Mouse (Mus musculus): Measurements from ENCODE around the gene Mcrip2. TPM values are rescaled to one million over a fixed set of nuclear protein-coding genes. Genes with fewer than 3 reads are reported as not detected.
A peak's percentile ranks its signal among the peaks of the same experiment; 100 is the strongest.

Gene Mcrip2
- polyA plus RNA-seq (2012; rRNA removed), result 28.2 and 28.8 TPM in 2 replicates

DNA sequence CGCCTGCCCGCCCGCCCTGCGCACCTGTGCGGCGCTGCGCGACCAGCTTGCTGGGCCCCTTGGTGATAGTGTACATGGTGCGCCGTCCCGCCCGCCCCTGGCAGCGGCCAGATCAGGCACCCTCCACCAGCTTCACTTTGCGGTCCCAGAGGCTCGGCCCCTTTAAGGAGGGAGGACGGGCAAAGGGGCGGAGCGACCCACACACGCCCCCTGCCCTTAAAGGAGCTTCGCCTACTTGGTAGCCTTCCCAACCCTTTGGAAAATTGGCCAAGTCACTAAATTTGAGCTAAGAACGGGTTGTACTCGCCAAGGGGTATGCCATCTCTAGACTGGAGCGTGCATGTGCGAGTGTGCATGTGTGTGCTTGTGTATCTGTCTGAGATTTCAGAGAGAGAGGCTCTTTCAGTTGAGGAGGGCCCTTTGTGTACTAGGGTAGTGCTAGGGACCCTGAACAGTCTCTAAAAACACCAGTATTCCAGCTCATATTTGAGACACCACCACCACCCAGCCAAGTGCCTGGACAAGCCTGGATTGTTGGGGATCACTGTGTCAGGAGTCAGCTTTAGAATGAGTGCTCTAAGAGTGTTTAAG, at the start of gene Mcrip2:
Gene Mcrip2 (minus strand): TSS at position 164 of the 591 bp plus-strand sequence.
- TF ChIP-seq CTCF (IDR thresholded peaks at IDR 0.05; ENCODE audit: control insufficient read depth, insufficient read depth, insufficient replicate concordance, low read depth, low read length), result no peak
- TF ChIP-seq POLR2A (IDR thresholded peaks at IDR 0.05; ENCODE audit: control insufficient read depth, low read depth, low read length), result peak; percentile 43; the same call in 1 of the 2 replicates
- peak within 1 kb of the TSS; percentile 73 for H3K27ac ChIP-seq (ENCODE audit: control insufficient read depth, insufficient read depth, low read depth, low read length)
- H3K4me3 ChIP-seq (ENCODE audit: control insufficient read depth, low read depth, low read length), result peak within 1 kb of the TSS; percentile 80
- peaks cover 12% of the 10 kb centered on the region for H3K4me1 ChIP-seq (ENCODE audit: control insufficient read depth, insufficient read depth, low read length)
- H3K36me3 ChIP-seq (ENCODE audit: control insufficient read depth, insufficient read depth, low read length), result no peaks in the 10 kb centered on the region
- no peaks in the 10 kb centered on the region for H3K27me3 ChIP-seq (ENCODE audit: control insufficient read depth, insufficient read depth, low read length)

DNA sequence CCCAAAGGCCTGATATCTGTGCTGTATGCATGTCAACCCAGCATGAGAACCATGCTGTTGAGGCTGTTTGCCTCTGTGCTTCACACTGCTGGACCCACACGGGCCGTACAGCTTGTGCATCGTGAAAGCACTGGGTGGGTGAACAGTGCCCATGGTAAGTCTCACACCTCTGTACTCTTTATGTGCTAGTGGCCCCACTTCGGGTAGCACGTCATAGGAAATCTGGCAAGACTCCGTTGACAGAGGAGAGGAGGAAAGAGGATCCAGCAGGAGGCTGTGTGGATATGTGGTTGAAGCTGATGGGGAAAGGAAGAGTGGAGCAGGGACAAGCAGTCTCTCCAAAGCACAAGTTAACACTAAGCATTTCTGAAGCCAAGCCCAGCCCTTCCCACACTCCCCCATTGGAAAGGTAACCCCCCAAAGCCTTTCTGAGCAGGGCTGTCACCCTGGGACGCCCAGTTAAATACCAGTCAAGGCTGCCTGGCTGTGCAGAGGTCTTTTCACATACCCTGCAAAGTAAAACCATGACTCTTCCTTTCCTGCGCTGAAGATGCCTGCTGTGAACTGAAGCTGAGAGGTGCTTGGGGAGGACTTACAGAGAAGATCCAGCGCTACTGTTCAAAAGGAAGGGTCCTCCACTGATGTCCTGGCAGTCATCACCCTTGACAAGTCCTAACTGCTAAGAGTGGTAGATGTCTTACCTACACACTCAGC, 49.6 kb upstream of the Mcrip2 start:
- no peaks in the 10 kb centered on the region for H3K27me3 ChIP-seq (ENCODE audit: control insufficient read depth, insufficient read depth, low read length)
- no peak overlapping the region; the same call in 1 of the 2 replicates for H3K27ac ChIP-seq (ENCODE audit: control insufficient read depth, insufficient read depth, low read depth, low read length)
- H3K36me3 ChIP-seq (ENCODE audit: control insufficient read depth, insufficient read depth, low read length), result no peaks in the 10 kb centered on the region; the same call in 1 of the 2 replicates

DNA sequence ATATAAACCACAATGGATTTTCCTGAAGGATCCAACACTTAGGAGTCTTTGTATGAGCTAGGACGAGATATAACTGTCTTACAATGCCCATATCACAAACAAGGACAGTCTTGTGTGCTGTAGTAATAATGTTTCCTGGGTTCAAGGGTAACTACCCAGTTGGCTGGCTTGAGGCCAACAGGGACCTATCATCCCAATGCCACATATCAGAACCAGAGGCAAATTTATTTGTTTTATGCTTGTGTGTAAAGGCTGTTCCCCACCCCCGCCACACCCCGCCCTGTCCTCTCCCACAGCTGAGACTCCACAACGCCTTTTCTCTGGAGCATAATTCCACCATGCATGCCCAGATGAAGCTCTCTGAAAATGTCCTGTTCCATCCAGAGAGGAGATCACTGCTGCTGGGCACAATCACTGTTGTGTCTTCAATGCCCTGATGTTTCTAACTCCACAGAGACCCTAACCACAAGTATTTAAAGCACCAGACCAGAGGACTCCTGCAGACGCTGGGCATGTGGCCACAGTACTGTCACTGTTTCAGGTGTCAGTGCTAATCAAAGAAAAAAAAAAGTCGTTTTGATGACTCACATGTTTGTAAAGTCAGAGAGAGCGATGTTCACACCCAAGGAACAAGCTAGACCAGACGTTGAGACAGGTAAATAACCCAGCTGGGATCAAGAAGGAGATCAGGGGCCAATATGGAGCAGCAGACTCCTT, 48.5 kb upstream of the Mcrip2 start:
- Histone ChIP-seq H3K27ac (ENCODE audit: control insufficient read depth, insufficient read depth, low read depth, low read length) (peak overlapping the region; percentile 41; the same call in 1 of the 2 replicates), H3K4me1 (ENCODE audit: control insufficient read depth, insufficient read depth, low read length) (peaks cover 9% of the 10 kb centered on the region), H3K36me3 (ENCODE audit: control insufficient read depth, insufficient read depth, low read length) (no peaks in the 10 kb centered on the region; the same call in 1 of the 2 replicates), H3K27me3 (ENCODE audit: control insufficient read depth, insufficient read depth, low read length) (no peaks in the 10 kb centered on the region), H3K4me3 (ENCODE audit: control insufficient read depth, low read depth, low read length) (no peak overlapping the region)
- TF ChIP-seq POLR2A (IDR thresholded peaks at IDR 0.05; ENCODE audit: control insufficient read depth, low read depth, low read length), result no peak
- TF ChIP-seq CTCF (IDR thresholded peaks at IDR 0.05; ENCODE audit: control insufficient read depth, insufficient read depth, insufficient replicate concordance, low read depth, low read length), result no peak

More for the DNA sequence above, 49.6 kb upstream of the Mcrip2 start:
- H3K4me3 ChIP-seq (ENCODE audit: control insufficient read depth, low read depth, low read length), result peak overlapping the region; percentile 89; the same call in 1 of the 2 replicates
- peaks cover 9% of the 10 kb centered on the region for H3K4me1 ChIP-seq (ENCODE audit: control insufficient read depth, insufficient read depth, low read length)
- no peak for TF ChIP-seq POLR2A (IDR thresholded peaks at IDR 0.05; ENCODE audit: control insufficient read depth, low read depth, low read length)
- no peak for TF ChIP-seq CTCF (IDR thresholded peaks at IDR 0.05; ENCODE audit: control insufficient read depth, insufficient read depth, insufficient replicate concordance, low read depth, low read length)

DNA sequence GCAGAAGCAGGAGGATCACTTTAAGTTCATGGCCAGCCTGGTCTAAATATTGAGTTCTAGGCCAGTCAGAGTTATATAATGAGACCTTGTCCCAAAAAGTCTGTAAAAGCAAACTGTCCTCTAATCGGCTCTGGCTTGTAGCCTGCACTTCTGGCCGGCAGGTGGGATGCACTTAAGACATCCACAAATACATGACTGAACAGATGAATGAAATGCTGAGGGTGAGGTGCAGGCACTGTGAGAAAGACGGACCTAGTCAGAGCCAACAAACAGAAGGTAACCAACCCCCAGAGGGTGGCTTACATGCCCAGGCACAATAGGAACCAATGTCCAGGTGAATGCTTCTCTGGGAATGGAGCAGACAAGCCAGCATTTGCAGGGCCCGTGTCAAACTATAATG, 45.7 kb upstream of the Mcrip2 start:
- Histone ChIP-seq H3K4me1 (ENCODE audit: control insufficient read depth, insufficient read depth, low read length) (peaks cover 9% of the 10 kb centered on the region), H3K27me3 (ENCODE audit: control insufficient read depth, insufficient read depth, low read length) (no peaks in the 10 kb centered on the region), H3K36me3 (ENCODE audit: control insufficient read depth, insufficient read depth, low read length) (no peaks in the 10 kb centered on the region; the same call in 1 of the 2 replicates), H3K4me3 (ENCODE audit: control insufficient read depth, low read depth, low read length) (no peak overlapping the region), H3K27ac (ENCODE audit: control insufficient read depth, insufficient read depth, low read depth, low read length) (peak overlapping the region; percentile 43)
- TF ChIP-seq POLR2A (IDR thresholded peaks at IDR 0.05; ENCODE audit: control insufficient read depth, low read depth, low read length), result no peak
- no peak for TF ChIP-seq CTCF (IDR thresholded peaks at IDR 0.05; ENCODE audit: control insufficient read depth, insufficient read depth, insufficient replicate concordance, low read depth, low read length)

DNA sequence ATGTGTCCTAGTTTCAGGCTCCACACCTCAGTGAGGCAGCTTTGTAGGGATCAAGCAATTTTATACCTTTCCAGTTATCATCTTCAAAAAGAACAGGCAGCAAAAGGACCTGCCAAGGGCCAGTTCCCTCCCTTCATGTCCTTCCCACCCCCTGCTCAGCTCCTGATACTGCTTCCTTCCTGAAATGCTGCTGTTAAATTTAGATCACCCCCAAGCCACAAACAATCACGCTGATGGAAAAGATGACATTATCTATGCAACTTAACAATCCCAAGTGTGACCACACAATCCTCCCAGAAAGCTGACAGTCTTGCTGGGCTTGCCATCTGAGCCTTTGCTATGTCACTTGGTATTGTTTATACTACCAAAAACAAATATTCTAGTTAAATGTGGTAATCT, 45.3 kb upstream of the Mcrip2 start:
- Histone ChIP-seq H3K4me3 (ENCODE audit: control insufficient read depth, low read depth, low read length) (no peak overlapping the region), H3K27ac (ENCODE audit: control insufficient read depth, insufficient read depth, low read depth, low read length) (no peak overlapping the region), H3K36me3 (ENCODE audit: control insufficient read depth, insufficient read depth, low read length) (no peaks in the 10 kb centered on the region; the same call in 1 of the 2 replicates), H3K27me3 (ENCODE audit: control insufficient read depth, insufficient read depth, low read length) (no peaks in the 10 kb centered on the region), H3K4me1 (ENCODE audit: control insufficient read depth, insufficient read depth, low read length) (peaks cover 7% of the 10 kb centered on the region)
- TF ChIP-seq CTCF (IDR thresholded peaks at IDR 0.05; ENCODE audit: control insufficient read depth, insufficient read depth, insufficient replicate concordance, low read depth, low read length) (no peak), POLR2A (IDR thresholded peaks at IDR 0.05; ENCODE audit: control insufficient read depth, low read depth, low read length) (no peak)

DNA sequence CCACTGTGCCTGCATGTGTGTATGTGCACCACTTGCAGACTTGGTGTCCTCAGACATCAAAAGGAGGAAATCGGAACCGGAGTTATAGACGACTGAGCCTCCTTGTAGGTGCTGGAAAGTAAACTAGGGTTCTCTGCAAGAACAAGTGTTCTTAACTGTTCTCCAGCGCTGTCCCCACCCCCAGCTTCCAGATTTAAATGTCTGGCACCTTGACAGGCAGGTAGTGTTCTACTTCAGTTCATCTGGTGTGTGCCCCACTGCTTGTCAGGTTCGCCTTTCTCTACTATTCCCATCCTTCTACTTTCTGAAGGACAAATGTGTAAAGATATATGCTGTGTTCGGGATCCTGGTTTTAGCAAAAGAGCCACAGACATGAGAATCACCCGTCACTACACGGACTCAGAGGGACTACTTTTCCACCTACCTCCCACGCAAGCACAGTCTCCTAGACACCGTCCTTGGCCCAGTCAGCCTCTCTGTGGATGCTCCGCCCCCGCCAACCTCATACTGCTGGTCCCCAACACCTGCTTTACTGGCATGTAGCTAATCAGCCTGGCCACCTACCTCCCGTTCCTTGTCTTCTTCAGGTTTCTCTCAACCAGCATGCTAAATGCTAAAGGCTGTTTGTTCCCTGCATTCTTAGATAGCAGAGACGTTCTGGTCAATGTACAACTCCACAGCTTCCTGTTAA, 44.8 kb upstream of the Mcrip2 start:
- Histone ChIP-seq H3K4me3 (ENCODE audit: control insufficient read depth, low read depth, low read length) (no peak overlapping the region), H3K36me3 (ENCODE audit: control insufficient read depth, insufficient read depth, low read length) (no peaks in the 10 kb centered on the region; the same call in 1 of the 2 replicates), H3K4me1 (ENCODE audit: control insufficient read depth, insufficient read depth, low read length) (peaks cover 3% of the 10 kb centered on the region), H3K27ac (ENCODE audit: control insufficient read depth, insufficient read depth, low read depth, low read length) (no peak overlapping the region), H3K27me3 (ENCODE audit: control insufficient read depth, insufficient read depth, low read length) (no peaks in the 10 kb centered on the region)
- TF ChIP-seq POLR2A (IDR thresholded peaks at IDR 0.05; ENCODE audit: control insufficient read depth, low read depth, low read length), result no peak
- no peak for TF ChIP-seq CTCF (IDR thresholded peaks at IDR 0.05; ENCODE audit: control insufficient read depth, insufficient read depth, insufficient replicate concordance, low read depth, low read length)
